Mouse (Mus musculus) layer of hippocampus, adult 8-10 months (tissue): ENCODE measurements around the gene Cxcr4. TPM values are rescaled to one million over a fixed set of nuclear protein-coding genes. Genes with fewer than 3 reads are reported as not detected.
A peak's percentile ranks its signal among the peaks of the same experiment; 100 is the strongest.
"Not testable (repeated sequence)": the region's sequence is repeated elsewhere in the genome, so short reads cannot be mapped to it uniquely, and the experiment has no call there.

Experiments used
- DNase-seq, 2 experiments: peaks; one replicate each; pipeline ENCODE4 v3.0.0; 2022; ENCODE audit warnings: low spot score in 2 of 2
- total RNA-seq, 4 experiments: library from RNA; stranded (reverse); gene quantifications; 2 replicates each; pipeline ENCODE4 v1.2.4; 2022

Gene Cxcr4
- total RNA-seq, 4 experiments from 2014 or later: 2.8 to 6.0 (median 5.6) TPM

DNA sequence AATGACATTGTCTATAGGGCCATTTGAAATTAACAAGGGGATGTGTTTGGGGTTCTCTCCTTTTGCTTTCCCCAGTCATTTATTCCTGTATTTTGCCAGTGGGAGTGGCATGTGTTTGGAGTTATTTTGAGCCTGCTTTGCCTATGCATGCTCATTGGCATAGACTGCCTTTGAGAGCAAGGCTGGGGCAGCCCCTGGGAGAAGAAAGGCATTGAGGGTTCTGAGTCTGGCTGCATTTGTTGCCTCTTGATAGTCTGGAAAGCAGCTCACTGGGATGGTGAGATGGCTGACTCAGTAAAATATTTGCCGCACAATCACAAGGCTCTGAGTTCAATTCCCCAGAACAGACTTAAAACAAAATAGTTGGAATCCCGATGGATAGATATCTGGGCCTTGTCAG lies 8.5 kb upstream of the Cxcr4 start:
- no peak for DNase-seq

DNA sequence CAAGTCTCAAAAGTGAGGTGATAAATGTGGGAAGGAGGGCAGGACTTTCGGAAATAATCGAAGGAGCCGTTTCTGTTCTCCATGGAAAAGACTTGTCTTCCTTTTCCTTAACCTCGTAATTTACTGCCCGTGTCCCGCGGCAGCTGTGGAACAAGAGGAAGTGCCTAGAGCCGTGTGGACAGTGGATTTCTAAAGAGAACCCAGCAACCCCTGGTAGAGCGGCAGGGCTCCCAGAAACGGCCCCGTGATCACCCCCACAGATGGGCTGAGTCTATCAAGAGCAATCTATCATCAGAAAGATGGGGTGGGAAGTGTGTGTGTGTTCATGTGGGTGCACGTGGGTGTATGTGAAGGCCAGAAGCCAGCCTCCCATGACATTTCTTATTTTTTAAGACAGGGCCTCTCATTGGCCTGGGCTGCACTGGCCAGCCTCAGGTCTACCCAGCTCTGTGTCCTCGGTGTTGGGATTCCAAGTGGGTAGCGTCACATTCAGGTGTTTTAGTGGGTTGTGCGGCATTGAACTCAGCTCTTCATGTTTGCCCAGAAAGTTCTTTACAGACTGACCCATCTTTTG lies 5.2 kb upstream of the Cxcr4 start:
- no peak for DNase-seq

DNA sequence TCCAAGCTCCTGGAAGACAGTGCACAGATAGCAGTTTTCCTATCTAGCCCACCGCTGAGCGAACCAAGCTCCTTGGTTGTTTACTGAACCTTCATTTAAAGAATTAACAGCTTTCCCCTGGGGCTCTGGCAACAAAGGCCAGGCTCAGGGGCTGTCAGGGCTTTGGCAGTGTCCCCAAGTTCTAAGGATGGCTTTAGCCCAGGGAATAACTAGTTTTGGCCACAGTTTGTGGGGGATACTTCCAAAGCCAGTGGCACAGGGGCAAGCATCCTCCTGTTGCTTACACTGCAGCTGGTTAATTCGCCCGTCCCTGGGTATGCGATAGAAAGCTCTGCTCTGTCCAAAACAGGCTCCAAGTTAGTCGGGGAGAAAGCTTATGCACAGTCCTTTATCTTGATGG lies 3.4 kb upstream of the Cxcr4 start:
- DNase-seq: no peak

DNA sequence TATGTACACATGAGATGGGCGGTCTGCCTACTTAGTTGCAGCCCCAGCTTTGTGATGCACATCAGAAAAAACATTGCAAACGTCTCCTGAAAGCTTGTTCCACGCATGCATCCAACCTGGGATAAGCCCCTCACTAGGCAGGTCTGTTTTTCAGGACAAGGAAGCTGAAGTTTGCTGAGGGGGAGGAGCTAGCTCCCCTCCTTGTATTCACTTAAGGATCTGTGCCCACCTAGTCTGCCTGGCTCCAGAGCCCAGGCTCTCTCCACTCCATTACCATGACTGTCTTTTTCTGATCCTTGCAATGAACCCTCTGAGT lies 3.0 kb upstream of the Cxcr4 start:
- no peak for DNase-seq

DNA sequence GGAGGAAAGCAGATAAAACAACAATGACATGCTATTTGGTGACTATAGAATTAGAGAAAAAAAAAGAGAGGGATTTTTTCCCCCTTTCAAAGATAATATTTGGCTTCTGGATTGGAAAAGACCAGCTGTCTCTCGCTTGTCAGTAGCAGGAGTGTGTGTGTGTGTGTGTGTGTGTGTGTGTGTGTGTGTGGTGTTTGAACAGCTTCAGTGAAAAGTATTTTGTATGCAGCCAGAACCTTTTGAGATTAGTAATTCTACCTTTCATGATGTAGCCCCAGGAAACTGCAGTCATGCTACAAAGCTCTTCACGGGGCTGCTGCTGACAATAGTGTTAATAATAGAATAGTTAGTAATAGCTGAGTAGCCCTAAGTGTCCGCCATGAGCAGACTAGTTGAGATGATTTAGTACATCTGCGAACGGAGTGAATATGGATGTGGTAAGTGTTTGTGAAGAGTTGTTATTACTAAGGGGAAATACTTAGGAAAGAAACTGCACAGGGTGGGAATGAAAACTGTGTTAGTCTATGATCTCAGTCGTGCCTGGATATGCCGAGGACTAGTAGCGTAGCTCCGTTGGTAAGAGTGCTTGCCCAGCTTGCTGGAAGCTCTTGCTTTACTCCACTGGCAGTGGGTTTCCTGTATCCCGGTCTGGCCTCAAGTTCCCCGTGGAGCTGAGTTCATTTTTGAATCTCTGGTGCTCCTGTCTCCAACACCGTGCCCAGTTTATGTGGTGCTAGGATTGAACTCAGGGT lies 2.4 kb upstream of the Cxcr4 start:
- DNase-seq: no peak

DNA sequence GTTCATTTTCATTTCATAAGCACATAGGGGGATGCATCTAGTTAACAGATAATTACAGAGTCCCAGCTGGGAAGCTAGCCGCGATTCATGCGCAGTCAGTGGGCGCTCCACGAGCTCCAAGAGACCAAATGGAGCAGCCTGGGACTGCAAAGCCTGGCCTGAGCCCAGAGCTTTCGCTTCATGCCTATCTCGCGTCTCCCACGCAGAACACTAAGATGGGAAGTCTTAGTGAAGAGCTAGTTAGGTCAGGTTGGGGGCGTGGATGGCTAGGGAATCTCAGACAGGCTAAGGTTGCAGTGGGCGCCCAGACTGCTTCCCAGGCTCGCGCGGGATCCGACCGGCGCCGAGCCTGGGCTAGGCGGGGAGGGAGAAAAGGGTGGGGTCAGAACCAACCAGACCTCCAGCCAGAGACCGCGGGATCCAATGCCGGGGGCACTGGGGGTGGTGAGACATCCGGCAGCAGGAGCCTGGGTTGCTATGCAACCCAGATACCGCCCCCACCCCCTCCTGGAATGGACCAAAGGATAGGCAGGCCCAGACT lies 938 bp upstream of the Cxcr4 start:
- DNase-seq: peak; percentile 69 to 78

DNA sequence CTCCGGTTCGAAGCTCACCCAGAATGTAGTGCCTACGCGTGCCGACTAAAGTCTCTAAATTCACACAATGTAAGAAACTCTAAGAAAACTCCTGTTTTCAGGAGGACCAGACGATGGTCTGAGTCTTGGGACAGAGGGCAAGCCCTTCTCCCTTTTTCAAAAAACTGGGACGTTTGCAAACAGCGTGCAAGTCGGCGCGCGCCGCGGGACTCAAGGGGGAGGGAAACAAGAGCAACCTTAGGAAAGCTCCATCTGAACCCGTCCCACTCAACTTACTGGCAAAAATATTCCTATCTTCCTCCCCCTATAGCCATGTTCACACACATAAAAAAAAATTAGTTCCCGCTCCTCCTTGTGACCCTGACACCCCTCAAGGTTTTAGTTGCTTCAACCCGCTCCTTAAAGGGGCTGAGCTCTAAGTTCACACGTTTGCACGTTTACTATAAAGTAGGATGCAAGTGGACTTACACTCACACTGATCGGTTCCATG lies 327 bp downstream of the Cxcr4 start:
- no peak for DNase-seq

DNA sequence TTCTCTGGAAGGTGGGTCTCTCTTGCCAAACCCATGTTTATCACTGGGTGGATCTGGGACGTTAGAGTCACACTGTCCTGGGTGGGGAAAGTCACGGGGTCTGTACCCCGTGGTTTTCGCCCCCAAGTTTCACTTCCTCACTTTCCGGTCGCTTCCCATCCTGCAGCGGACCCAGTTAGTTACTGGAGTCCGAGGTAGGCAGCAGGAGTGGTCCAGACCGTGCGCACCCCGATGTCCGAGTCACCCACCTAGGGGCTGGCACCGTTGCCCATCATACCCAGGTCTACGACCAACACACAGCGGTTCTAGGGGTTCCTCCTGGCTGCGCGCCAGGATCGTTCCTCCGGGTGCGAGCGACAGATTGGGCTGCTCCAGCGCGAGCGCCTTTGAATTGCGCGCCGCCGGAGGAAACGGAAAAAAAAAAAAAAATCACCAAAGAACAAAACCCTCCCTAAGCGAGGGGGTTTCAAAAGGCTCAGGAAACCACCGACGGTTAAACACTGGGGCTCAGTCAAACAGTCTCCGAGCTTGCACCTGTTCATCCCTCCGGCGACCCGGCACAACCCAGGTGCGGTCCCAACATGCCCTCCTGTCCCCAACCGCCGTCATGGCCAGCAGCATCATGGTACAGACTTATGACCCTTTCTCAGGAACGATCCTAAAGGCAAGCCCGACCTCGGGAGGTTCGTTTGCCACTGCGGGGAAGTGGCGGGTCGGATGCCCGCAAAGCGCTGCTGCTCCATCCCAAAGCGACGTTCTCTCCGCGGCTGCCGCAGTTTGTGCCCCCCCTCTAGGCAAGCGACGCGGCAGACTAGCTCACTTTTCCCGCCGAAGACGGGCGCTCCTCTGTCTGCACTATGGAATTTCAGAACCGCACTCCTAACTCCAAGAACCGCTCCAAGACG lies 1.0 kb downstream of the Cxcr4 start:
- no peak for DNase-seq

DNA sequence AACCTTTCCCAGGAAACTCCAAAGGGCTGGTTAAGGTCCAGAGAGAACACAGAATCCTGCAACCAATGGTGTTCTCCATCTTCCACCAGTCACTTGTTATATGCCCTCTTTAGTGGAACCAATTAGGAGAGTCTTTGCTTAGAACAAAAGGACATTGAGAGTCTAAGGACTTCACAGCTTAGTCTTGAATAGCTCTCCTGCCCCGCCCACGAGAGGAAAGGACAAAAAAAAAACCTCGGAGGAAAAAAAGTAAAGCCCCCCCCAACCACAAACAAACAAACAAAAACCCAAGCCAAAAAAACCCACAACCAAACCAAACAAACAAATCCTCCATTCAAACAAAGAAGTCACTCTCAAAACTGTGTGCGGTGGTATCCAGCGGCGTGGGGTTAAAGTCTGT lies 2.1 kb downstream of the Cxcr4 start:
- DNase-seq: no peak

DNA sequence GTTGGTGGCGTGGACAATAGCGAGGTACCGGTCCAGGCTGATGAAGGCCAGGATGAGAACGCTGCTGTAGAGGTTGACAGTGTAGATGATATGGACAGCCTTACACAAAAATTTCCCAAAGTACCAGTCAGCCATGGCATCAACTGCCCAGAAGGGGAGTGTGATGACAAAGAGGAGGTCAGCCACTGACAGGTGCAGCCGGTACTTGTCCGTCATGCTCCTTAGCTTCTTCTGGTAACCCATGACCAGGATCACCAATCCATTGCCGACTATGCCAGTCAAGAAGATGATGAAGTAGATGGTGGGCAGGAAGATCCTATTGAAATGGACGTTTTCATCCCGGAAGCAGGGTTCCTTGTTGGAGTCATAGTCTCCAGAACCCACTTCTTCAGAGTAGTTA lies 2.6 kb downstream of the Cxcr4 start:
- DNase-seq: no peak

DNA sequence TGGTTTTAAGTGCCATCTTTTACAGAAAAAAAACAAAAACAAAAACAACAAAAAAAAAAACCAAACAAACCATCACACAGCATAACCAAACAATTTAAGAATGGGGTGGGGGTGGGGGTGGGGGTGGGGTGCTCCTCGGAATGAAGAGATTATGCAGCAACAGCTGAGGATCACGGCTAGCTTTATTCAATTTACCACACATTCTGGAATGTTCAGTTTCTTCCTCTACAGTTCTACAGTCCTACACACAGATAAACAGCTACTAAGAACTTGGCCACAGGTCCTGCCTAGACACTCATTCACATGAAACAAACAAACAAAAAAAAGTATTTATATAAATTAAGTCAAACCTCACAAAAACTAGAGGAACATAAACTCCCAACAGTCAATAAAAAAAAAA lies 3.8 kb downstream of the Cxcr4 start:
- no peak for DNase-seq

DNA sequence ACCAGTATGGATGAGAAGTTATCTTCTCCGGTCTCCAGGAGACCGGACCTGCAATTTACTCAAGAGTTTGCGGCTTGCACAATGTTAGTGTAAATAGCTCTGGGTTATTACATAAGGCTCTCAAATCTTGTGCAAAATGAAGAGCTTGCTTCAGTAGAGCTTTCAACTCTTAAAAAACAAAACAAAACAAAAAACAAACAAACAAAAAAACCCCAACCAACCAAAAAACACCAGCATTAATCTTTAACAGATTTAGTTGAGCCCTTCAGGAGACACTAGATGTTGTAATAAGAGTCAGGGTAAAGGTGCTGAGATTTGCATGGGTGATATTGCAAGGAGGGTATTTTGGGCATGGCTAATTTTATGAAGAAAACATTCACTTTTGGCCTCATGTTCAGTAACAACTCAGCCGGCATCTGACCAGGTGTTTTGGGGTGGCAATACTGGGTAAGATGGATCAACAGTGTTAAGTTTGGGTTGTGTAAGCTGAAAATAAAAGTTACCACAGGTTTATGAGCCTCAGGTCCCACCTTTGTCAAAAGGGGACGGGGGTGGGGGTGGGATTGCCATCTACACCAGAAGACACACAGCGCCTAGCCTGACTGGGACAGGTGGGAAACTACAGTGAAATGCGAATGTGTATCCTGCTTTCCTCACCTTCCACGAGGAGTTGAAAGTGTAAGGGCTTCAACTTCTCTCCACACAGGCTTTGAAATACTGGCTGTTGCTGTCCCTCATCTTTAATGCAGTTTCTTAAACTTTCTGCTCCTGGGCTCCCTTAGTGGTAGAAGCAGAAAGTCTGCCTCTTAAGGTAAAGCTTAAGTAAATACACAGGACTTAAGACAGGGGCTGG lies 4.9 kb downstream of the Cxcr4 start:
- DNase-seq: no peak

DNA sequence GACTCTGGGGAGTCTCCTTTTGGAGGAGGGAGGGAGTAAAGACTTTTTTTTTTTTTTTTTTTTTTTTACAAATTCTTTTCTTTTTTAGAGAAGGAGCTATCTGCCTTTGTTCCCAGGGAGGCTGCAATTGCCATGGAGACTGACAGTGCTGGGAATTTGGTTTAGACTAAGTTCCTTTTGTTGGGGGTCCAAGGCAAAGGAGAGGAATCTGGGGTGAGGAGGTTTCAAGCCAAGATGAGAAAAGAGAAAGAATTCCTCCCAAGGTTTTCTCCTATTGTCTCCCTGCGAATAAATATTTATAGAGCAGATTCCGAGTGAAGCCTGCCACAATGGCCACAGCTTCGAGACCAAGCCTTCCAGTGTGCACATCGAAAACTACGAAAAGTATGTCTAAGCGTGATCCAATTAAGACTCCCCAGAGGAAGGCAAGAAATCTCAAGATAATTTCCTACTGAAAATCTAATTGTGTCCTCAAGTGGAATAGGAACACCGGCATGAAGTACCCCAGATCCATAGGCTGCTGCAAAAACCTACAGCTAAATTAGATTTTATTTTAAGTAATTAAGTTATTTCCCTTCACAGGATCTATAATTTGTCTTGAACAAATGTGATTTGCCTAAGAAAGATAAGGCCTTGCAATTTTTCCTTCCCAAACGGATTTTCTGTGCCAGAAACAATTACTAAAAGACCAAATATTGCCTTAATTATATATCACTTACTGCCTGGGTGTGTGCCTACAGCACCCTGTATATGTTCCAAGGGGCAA lies 5.7 kb downstream of the Cxcr4 start:
- no peak for DNase-seq

DNA sequence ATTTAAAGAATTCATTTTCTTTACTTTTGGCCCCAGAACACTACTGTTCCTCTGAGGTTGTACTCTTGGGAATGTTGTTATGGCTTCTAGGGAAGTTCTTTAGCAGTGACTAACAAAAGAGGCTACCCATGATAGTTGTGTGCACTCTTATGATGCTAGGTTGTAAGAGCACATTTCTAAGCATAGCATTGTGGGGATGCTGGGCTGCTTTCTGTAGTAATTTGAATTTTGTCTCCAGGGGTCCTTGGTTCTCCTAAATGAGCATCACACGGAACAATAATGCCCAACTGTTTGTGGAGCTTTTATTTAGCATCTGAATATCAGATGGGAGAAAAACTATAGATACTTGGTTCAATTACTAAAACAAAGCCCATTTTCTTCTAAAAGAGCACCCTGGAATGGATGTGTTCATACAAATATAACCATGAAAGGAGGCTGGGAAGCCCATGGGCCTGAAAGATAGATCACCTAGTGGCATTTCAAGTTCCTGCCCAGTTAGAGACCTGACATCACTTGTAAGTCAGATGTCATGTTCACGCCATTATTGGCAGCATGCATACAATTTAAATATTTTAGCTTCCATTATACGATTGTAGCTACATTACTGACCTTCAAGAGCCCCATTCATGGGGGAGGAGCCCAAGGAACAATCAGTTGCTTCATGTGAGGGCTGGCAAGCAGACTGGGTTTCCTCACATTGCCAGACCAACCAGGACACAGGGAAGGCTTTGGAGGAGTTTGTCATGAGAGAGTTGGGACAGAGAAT lies 6.5 kb downstream of the Cxcr4 start:
- DNase-seq: no peak

DNA sequence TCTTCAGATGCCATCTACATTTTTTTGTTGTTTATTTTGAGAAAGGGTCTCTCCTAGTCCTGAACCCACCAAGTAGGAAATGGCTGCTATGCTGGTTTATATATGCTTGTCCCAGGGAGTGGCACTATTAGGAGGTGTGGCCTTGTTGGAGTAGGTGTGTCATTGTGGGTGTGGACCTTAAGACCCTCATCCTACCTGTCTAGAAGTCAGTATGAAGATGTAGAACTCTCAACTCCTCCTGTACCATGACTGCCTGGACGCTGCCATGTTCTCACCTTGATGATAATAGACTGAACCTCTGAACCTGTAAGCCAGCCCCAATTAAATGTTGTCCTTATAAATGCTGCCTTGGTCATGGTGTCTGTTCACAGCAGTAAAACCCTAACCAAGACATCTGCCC lies 7.4 kb downstream of the Cxcr4 start:
- DNase-seq: not testable (repeated sequence)

DNA sequence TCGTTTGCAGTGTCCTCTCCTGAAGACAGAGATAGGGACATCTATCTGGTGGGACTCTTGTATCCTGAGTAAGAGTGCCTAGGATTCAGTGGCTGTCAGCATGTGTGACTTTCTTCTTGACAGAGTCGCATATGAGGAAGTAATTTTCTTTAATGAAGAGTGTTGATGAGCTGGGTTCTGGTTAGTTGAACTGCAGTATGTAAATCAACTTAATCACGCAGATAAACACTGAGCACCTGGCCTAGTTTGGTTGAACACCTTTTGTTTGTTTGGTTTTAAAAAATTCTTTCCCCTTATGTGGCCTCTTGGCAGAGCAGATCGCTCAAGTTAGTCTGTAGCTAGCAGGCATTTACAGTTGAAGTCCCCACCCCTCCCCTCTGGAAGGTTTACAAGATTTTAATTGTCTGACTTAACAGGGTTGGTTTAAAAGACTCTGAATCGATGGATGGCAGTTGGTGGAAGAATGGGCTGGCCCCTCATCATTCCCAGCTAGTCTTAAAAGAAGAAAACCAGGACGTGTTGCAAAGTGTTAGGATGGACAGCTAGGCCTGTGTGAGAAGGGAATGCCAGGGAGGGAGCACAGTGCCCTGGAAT lies 8.7 kb downstream of the Cxcr4 start:
- no peak for DNase-seq

DNA sequence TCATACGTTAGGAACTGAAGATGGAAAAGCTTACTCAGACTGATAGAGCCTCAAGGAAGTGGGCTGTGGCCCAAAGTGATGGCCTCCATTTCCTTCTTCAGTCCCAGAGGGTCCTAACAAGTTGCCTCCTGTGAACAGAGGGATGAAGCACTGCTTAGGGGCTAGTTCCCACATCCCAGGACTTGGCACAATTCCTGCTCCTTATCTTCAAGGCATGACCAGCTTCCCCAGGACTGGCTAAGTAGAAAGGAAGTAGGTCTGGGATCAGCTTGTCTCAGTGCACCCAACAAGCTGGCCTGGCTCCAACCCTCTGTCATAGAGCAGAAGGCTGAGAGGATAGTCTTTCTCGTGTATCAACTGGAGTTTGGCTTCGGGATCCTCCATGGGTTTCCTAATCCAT lies 11.8 kb downstream of the Cxcr4 start:
- DNase-seq: no peak

DNA sequence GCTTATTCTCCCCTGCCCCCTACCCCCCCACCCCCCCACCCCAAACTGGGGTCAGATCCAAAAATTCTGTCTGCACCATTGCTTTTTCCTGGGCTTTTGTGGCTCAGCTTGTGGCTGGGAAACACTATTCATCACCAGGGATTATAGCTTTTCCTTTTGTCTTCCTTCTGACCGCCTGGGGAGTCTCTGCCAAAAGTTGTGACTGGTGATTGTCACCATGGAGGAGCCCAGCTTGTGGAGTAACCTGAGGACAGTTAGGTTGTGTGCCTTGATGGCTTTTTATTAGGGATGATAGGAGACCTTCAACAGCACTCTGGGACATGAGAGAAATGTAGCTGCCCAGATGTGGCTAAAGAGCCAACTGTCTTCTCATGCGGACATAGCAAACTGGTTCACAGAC lies 13.6 kb downstream of the Cxcr4 start:
- no peak for DNase-seq

DNA sequence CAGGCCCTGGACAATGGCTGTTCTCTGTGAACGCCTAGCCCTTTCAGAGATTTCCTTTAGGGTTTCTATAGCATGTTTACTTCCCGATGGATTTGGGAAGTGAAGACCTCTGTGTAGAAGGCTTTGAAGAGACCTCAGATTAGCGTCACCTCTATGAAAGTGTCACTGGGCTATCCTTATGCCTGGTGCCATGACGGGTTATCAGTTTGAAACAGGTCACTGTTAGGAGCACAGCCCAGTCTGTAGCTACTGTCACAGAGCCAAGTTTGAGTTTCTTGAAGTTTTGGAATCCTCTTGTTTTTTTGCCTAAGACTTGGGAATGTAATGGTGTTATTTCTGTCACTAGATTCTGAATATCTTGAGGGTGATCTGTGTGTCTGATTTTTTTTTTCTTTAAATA lies 17.0 kb downstream of the Cxcr4 start:
- no peak for DNase-seq
